Mouse (Mus musculus) layer of hippocampus, adult 11-12 months (tissue): ENCODE measurements around the gene Sp100.

Experiments
- DNase-seq: peaks from one replicate; pipeline ENCODE4 v3.0.0; 2022; ENCODE audit warnings: low spot score

Sp100 gene

GRCm38 (mm10) chr1:85702531-85702930 is 52.7 kb downstream of the Sp100 start:
- no peak for DNase-seq

GRCm38 (mm10) chr1:85703245-85704186 is 53.7 kb downstream of the Sp100 start:
- DNase-seq: peak; percentile 70

GRCm38 (mm10) chr1:85705552-85705951 is 55.8 kb downstream of the Sp100 start:
- DNase-seq: no peak

- no peak for DNase-seq
These were observed 57.0 kb downstream of the Sp100 start for GRCm38 (mm10) chr1:85706754-85707153.

DNA sequence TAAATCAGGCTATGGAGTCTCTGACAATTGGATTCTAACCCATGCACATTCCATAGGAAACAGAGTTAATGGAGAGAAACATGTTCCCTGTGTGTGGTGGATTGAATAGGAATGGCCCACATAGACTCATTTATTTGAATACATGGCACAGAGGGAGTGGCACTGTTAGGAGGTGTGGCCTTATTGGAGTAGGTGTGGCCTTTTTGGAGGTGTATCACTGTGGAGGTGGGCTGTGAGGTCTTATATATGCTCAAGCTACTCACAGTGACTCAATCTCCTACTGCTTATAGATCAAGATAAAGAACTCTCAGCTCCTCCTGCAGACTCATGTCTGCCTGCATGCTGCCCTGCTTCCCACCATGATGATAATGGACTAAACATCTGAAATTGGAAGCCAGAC is 64.7 kb downstream of the Sp100 start:
- no peak for DNase-seq

- no peak for DNase-seq
These were observed 66.7 kb downstream of the Sp100 start for GRCm38 (mm10) chr1:85716447-85717027.

DNA sequence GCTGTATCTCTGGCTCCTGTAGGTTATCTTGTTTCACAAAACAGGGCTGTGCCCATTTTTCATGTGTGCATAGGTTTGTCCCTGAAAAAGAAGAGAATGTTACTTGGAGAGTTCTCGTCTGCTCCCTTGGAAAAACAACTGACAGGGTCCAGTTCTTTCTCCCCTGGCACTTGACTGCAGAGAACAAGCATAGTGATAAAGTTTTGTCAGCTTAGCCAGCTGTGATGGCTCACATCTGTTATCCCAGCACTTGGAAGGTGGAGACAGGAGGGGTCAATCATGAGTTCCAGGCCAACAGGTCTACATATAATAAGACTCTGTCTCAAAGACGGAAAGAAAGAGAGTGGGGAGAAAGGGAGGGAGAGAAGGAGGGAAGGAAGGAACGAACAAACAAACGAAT is 69.3 kb downstream of the Sp100 start:
- no peak for DNase-seq

DNA sequence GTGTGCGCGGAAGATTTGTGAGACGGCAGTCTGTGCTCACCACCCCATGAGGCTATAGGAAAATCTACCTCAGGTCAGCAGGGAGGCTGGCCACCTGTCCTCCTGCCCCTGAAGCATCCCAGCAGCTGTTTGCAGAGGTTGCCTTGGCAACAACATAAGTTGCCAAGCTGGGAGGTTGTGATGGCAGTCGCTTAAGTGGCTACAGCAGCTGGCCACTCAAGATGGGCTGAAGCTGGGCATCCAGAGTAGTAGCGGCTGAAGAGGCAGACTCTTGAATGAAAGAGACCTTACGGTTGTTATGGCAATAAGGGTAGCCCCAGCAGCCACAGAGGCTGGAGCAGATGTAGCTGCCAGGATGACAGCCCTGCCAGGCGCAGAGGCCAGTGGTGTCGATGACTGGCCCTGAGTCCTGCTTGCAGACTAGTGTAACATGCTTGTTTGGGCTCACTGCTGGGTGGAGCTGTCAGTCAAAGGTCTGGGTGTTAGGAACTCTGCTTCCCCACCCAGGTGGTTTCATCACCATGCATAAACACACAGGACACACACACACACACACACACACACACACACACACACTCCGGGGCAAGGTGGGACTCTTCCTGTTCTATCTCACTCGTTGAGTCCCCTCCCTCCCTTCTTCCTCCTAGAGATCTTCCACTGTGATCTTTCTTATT is 70.6 kb downstream of the Sp100 start:
- no peak for DNase-seq

DNA sequence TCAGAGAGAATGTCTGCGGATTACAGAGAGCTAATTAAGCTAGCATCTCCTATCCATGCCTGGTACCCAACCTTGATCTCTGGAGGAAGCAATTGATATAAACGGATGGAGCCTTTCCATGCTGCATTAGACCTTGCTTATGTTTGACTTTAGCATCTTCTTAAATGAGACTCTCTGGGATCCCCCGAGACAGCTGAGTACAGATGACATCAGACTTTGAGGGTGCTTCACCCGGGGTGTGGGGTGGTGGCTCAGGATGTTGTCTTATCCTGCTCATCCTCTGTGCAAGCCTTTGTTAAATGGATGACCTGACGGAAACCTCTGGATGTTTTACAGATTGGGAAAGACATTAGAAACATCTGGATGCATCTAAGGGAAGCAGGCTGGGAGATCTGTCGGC is 80.7 kb downstream of the Sp100 start:
- no peak for DNase-seq

- no peak for DNase-seq
These were observed 82.8 kb downstream of the Sp100 start for GRCm38 (mm10) chr1:85732581-85732980.

DNA sequence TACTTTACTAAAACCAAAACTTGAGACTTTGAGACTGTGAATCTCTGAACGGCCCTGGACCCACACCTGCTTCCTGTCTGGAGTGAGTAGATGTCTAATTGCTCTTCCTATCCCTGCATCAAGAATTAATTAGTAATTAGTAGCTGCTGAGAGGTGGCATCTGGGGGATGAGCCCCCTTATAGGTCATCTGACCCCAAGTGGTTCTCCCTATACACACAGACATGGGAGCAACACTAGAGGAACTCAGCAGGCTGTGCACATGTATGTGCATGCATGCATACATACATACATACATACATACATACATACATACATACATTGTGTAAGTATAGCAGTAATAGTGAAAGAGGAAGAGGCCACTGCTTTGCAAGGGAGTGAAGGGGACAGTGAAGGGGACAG is 84.7 kb downstream of the Sp100 start:
- DNase-seq: no peak

GRCm38 (mm10) chr1:85735463-85736123 is 85.8 kb downstream of the Sp100 start:
- peak; percentile 12 for DNase-seq

DNA sequence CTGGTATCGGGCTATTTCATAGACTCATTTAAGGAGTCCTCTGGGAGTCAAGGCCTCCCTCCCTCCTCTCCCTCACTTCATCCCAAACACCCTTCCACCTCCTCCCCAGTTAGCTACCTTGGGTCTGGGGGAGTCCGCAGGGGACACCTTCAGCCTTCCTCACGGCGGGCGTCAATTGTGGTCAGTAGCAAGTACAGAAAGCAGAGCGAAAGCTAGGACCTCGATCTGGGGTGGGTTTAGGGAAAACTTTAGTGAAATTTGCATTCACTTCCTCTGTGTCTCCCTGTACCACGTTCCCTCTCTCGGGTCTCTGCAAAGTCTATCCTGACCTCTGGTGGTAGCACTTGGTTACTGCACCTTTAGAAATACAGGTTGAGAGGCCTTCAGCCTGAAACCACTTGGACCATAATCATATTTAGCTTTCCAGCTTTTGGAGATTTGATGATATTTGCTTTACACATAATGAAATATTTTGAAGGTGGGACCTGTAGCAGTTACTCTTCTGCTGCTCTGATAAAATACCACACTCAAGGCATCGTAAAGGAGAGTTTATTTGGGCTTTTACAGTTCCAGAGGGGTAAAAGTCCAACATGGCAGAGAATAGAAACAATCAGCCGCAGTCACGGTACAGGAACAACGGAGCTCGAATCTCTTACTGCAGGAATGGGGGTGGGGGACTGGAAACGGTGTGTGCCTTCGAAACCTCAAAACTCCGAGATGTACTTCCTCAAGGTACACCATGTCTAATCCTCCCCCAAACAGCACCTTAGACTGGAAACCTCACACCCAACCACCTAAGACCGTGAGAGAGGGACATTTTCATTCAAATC is 86.8 kb downstream of the Sp100 start:
- DNase-seq: peak; percentile 83

- no peak for DNase-seq
These were observed 89.2 kb downstream of the Sp100 start for GRCm38 (mm10) chr1:85739000-85739399.

GRCm38 (mm10) chr1:85739819-85740218 is 90.0 kb downstream of the Sp100 start:
- no peak for DNase-seq

GRCm38 (mm10) chr1:85740923-85741322 is 91.1 kb downstream of the Sp100 start:
- no peak for DNase-seq

GRCm38 (mm10) chr1:85742333-85742732 is 92.5 kb downstream of the Sp100 start:
- no peak for DNase-seq

- DNase-seq: no peak
These were observed 93.2 kb downstream of the Sp100 start for GRCm38 (mm10) chr1:85742916-85743505.

GRCm38 (mm10) chr1:85744539-85744938 is 94.8 kb downstream of the Sp100 start:
- no peak for DNase-seq

GRCm38 (mm10) chr1:85746511-85746910 is 96.7 kb downstream of the Sp100 start:
- DNase-seq: no peak

DNA sequence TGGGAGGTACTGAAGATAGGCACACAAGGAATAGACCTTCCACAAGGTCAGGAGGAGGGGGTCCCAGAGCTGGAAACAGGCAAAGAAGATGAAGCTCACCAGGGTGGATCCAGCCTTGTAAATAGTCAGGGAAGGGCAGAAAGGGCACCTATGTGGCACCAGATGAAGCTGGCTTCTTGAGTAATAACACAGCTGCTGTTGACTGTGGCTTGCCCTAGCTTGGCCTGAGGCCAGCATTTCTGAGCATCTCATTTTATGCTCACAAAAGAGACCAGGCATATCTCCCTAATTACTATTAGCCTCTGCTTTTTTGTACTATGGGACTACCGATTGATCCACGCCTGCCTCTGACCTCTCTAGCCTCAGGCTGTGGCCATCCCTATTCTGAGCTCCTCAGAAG is 100.0 kb downstream of the Sp100 start:
- no peak for DNase-seq
